Mouse (Mus musculus): ENCODE measurements at regions not wholly inside any gene's neighbourhood (a gene's known extent, or its start where the extent isn't known, plus 50 kb on each side); places are given as distances from the start of the nearest gene placed in this dataset.

DNA sequence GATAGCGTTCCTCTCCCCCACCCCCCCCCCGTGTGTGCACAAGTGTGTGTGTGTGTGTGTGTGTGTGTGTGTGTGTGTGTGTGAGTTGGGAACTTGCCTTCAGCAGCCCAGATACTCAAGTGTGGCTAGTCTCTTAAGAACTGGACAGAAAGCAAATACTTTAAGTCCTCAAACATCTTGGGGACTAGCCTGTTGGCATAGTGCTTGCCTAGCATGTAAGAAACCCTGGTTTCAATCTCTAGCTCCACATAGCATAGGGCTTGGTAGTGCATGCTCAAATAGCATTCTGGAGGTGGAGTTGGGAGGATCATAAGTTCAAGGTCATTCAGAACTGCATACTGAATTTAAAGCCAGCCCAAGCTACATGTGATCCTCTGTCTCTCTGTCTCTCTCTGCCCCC is 117.5 kb upstream of the Btg1 start:
- DNase-seq (ENCODE audit: low spot score): no peak

DNA sequence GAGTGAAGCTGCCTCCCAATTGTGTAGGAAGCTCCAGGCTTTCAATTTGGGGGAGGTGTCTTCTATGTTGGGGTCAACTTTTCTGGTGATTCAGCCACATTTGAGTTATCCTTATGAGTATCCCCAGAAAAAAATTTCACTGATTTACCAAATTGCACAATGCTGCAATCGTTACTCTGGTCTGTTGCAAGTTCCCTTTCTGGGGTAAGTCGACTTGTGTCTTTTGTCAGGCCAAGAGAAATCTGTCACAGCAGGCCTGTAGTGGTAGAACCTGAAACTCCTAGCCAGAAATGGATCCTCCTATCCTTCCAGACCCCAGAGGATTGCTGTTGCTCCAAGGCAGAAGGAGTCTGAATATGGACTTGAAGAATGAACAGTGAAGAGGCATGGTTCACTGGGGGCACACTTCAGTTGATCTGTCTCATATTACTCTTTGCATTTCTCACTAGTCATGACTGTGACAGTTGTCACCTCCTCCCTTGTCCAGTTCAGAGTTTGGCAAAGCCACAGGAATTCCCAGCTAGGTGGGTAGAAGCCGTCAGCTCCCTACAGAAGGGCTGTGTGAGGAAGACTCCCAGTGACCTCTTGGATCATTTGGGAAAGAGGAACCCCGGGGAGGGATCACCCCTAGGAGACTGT is 114.6 kb upstream of the Btg1 start:
- DNase-seq (ENCODE audit: low spot score): no peak

DNA sequence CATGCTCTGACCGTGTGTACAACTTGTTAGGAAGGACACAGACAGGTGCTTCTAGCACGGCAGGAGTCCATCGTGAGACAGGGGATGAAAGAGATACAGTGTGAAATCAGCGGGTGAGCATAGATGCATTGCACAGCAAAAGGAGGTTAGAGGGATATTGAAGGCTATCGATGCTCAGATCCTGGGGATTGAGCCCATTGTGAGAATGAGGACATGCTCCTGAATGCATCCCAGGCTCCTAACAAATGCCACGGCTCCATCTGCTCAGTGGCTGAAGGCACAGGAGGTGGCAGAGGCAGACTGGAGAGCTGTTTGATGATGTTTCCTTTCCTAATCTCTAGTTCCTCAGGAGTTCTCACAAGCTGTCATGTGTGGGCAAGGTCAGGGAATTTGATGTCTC is 114.1 kb upstream of the Btg1 start:
- DNase-seq (ENCODE audit: low spot score): no peak

DNA sequence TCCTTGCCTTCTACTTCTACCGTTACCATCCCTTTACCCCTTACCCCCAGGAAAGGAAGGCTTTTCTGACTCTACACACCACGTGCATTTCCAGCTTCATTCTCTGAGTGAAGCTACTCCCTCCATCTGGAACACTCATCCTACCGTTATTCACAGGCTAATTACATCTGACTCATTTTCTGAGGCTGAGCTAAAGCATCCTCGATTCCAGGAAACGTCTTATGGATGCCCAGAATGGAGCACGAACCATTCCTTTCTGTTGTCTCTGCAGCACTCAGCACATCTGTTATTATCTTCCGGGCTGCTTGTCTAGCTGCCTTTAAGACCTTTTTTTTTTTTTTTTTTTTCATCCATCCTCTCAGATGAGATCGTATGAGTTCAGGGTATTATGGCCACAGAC is 112.5 kb upstream of the Btg1 start:
- no peak for DNase-seq (ENCODE audit: low spot score)

DNA sequence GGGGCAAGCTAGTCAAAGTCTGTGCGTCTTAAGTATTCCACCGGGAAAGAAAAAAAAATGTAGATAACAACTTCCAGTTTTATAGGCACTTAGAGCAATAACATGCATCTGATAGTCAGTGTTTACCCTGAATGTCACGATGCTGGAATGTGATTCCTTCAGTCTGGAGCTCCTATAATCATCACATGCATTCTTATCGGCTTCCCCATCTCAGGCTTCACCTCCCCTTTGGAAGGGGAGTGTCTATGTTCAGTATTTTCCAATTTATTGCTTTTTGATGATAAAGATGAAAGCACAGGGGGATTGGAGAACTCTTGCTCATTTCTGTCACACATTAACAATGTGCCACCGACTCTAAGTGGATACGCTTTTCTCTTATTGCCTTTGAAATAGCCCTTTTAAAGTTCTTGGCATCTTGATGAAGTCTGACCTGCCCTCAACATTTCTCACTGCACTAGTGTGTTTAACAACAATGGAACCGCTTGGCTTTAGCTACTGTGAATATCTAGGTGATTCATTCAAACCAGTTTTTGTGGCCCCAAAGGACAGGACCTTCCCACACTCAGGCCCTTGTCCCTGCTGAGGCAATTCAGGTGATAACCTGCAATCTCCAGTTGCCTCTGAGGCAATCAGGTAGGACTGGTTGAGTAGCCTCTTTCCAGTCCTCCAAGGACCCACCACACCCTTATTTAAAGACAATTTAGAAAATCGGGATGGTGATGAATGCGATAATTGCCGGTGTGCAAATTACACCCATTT is 101.5 kb upstream of the Btg1 start:
- DNase-seq (ENCODE audit: low spot score): peak; percentile 33

DNA sequence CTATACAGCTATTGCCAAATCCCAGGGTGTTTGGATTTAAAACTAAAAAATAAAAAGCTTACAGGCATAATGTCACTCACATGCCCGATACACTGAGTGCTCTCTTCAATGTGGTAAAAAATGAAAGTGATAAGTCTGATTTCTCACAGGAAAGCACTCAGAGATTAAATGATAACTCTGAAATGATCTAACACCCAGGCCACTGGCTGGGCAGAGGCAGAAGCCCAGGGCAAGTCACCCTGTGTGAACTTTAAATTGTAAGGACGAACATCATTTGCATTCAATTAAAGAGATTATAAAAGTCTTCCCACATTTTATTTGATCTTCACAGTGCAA is 100.9 kb upstream of the Btg1 start:
- DNase-seq (ENCODE audit: low spot score): no peak

DNA sequence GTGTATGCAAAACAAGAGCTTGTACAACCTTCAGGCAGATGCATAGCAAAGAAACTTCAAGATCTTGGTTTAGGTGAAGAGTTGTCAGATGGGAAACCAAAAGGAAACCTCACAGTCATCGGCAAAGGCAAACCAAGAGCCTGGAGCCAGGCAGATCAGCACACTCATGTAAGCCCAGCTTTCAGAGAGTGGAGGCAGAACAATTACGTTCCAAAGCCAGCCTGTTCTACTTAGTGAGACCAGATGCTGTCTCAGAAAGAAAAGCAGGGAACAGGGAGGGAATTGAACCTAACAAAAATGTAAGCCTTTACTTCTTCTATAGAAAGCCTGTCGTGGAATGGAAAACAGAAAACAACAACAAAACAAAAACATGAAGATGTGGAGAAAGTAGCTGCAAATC is 97.4 kb upstream of the Btg1 start:
- DNase-seq (ENCODE audit: low spot score): no peak

DNA sequence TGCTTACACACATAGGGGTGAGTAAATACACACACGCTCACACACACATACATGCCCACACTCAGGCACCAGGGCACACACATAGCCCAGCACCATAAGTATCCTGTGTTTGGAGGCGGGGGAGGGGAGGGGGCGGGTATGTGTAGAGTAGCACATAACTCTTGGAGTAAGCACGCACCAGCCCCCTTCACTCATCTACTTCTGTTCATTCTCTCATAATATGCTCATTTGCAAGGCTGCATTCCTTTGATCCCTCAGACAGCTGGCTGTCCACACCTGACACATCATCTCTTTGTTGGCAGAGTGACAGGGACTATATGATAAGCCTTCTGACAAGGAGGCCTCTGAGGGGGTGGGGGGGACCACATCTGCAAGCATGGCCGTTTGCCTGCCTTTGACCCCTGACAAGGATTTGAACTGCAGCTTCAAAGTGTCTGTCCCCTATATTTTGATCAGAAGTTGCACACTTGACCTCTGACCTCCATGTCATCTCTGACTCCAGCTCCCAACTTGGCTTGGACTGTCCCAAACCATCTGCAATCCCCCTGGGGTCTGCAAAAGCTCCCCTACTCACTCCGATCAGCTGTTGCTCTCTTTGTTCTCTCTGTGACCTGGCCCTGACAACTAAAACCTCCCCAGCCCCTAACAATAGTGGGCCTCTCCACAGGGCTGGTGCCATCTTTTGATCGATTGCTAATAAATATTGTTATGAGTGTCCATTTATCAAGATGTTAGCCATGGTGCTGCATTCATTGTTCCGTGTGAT is 95.6 kb upstream of the Btg1 start:
- no peak for DNase-seq (ENCODE audit: low spot score)

DNA sequence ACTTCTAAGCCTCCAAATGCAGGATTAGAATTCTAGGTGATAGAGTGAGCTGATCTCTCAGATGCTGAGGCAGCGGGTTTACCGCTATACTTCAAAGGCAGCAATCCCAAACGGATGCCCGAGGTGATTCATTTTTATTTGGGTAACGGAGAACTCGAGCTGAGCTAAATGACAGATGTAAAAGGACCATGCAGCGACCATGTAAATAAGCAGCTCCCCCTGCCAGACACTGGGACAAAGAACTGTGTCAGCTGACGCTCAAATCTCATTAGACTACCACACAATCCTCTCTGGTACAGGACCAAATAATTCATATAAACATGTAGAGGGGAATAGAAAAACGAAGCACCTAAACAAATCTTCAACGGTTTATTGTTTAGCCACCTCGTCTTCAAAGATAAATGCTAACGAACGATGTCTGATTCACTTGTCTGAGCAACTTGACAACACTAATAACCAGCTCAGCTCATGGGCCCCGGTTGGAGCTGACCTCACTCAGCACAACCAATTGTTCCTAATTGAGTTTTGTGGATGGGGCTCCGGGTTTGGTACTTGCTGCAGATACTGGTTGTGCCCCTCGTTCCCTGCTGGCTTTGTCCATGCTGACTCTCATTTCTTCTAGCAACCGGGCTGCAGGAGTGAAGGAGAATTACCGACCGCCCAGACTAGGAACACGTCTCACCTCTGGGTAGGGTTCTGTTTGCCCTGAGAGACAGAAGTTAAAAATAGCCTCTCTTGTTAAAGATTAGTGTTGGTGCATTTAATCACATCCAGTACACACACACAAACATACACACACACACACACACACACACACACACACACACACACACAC is 92.6 kb upstream of the Btg1 start:
- no peak for DNase-seq (ENCODE audit: low spot score)

DNA sequence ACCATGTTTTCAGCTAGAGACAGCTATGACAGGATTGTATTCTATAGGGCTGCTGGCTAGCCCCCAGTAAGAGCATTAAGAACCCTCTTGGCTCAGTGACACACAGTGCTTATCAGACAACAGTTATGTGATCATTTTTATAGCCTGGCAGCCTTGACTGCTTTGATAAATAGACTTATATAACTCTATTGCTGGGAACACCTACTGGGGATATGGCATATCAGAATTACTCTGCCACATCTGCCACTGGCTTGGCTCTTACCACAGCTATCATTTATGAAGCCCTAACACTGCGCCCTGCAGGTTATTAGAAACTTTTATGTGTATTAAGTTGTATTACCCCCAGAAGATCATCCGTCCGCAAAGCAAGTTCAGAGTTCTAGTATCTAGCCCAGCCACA is 88.9 kb upstream of the Btg1 start:
- no peak for DNase-seq (ENCODE audit: low spot score)

DNA sequence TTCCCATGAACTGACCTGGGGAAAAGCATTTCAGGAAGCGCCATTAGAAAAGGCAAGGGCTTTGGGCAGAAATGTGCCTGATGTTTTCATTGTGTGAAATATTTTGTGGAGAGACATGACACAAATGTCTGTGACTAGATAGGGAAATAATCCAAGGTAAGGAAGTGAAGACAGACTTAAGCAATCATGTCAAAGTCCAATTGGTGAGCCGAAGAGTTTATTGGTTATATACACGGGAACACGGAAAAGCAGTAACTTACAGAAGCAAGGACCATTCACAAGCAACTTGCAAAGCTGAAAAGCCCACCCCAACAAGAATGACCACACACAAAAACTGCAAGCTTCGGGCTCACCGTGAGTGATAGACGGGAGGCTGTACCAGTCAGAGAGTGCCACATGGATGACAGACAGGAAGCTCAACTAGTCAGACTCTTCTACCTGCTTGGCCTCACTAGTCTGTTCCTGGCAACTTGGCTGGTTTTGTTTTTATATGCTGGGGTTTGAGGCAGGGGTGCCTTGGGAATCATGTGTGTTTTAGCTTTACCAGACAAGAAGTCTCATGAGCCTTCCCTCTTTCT is 82.2 kb upstream of the Btg1 start:
- no peak for DNase-seq (ENCODE audit: low spot score)

DNA sequence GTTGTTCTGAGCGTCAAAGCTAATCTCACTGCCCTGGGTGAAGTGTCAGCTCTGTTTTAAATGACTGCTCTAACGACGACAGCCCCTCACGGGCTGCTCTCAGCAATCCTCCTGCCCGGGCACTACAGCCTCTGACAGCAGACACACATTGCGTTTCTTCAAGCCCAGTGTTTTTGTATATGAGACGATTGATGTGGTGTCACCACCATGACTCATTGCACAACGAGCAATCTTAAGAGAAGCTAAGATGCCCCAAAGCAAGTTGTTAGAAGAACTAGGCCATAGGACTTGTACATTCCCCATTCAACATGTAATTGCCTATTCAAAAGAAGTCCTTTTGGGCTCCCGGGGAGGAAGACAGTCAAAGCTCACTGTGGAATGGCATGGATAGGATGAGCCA is 81.3 kb upstream of the Btg1 start:
- DNase-seq (ENCODE audit: low spot score): no peak

DNA sequence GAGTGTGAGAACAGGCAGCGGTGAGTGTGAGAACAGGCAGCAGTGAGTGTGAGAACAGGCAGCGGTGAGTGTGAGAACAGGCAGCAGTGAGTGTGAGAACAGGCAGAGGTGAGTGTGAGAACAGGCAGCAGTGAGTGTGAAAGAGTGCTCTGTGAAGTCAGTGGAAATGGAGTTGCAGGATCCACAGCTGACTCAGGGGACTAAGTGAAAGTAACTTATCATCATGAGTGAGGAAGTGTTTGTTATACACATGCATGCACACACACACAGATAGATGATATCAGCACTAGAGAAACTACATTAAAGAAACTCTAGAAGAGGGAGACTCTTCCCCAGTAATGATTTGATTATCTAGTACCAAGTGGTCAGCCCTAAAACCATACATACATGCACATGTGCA is 76.0 kb upstream of the Btg1 start:
- no peak for DNase-seq (ENCODE audit: low spot score)

DNA sequence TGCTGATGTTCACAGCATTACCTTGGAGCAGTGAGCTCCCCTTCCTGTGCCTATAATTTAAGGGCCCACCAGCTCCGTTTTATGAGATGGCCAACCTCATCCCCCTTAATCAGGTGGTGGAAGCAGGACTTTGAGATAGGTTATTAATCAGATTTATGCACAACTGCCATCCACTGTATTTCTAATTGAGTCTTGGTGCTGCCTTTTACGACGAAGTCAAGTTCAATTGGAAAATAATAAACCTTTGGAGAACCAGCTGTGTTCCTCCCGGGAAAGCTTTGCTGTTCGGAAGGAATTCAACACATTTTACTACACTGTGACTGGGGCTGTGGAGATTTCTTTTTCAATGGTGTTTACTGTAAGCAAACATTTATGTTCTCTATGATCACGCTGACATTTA is 71.5 kb upstream of the Btg1 start:
- no peak for DNase-seq (ENCODE audit: low spot score)

DNA sequence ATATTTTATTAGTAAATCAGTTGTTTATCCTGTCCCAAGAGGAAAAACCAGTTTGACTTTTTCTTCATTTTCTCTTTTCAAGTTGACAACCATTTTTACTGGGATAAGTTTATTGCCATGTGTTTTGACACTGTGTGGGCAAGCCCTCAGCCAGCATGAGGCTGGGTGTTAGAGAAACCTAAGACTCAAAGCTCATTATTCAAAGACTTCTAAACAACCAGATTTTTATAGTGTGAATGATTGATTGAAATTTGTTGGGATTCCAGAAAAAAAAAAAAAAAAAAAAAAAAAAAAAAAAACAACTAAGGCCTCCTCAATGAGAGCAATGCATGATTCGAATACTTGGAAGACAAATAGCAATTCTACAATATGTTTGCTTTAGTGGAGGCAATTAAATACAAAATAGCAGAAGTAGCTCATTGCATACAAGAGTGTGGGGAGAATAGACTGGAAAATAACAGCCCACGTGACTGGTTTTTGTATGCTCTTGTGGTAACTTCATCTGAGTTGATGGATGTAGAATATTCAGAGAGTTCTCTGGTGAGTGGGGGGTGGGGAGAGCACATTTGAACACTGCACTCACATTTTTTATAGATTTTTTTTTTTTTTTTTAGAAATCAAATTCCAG is 70.9 kb upstream of the Btg1 start:
- DNase-seq (ENCODE audit: low spot score): no peak

DNA sequence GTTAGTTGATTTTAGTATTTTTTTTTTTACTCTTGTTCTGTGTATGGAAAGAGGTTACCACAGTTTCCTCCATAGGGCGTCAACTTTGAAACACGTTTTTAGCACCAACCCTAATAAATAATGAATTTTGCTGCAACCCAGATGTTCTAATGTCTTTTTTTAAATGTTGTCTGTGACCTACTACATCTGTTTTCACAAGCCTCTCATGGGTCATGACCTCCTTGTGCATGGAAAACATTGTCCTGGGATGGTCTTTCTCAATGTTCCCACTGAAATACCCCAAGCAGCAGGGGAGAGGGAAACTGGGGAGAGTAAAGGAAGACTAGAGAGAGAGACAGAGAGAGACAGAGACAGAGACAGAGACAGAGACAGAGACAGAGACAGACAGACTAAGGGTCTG is 67.2 kb upstream of the Btg1 start:
- no peak for DNase-seq (ENCODE audit: low spot score)

DNA sequence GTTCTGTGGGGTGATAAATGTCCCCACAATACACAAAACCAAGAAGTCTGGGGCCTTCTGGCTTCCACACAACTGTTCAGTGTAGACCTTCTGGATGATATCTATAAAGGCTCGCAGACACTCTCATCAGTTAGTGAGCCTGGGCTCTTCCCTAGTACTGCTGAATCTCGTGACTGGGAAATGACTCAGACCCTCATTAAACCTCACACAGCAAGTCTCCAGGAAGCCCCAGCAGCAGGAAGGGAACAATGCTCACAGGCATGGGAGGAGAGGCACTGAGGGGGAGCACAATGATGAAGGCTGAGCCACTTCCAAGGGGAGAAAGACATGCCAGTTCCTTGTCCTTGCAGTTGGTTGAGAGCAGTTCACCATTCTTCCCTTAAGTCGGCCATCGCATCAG is 66.5 kb upstream of the Btg1 start:
- DNase-seq (ENCODE audit: low spot score): no peak

DNA sequence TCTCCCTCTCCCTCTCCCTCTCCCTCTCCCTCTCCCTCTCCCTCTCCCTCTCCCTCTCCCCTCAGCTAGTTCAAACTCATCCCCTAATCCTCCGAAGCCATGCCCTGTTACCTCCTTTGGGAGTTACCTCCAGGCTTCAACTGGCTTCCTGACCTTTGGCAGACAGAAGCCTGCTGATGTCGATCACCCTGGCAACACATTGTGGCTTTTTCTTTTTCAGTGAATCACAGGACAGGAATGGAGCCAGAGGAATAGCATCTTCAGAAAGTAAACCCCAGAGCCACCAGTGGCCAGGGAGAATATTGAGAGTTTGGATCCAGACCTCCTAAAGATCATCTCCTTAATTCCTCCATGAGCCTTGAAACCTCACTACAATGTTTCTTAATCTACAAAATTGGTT is 59.5 kb upstream of the Btg1 start:
- no peak for DNase-seq (ENCODE audit: low spot score)

DNA sequence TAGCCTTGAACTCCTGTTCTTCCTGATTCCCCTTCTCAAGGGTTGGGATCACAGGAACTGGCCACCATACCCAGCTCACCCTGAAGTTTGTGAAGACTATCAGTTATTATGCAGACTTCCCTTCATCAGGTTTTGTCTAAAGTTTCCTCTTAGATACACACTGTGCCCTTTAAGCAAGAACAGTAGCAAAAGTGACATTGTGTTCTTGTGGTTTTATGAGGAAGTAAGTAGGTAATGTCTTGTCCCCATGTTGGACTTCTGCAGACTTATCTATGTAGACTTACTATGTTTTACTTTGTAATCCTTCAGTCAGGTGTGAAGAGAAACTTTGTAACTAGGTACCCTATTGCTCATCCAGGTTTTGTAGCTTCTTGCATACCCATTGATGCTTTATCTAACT is 51.5 kb upstream of the Btg1 start:
- DNase-seq (ENCODE audit: low spot score): no peak
